Mouse (Mus musculus): ENCODE measurements around the gene Apip. TPM values are rescaled to one million over a fixed set of nuclear protein-coding genes. Genes with fewer than 3 reads are reported as not detected.

Apip gene
- total and polyA plus RNA-seq, 2 experiments from 2014 or later = 44.3 to 63.9 TPM

GRCm38 (mm10) chr2:103084451-103084850, 11.0 kb downstream of the Apip start:
- H3K9me3 ChIP-seq (replicated peaks; ENCODE audit: control insufficient read depth, low read length) = no peaks in the 10 kb centered on the region
- H3K9ac ChIP-seq (replicated peaks; ENCODE audit: low read depth, low read length) = no peak overlapping the region
- H3K4me1 ChIP-seq (ENCODE audit: control insufficient read depth, insufficient read depth) = no peaks in the 10 kb centered on the region
- 51% methylated on average over 5 of the region's 5 CpGs for WGBS
- H3K4me3 ChIP-seq (ENCODE audit: low read depth, low read length) = no peak overlapping the region
- ATAC-seq (ENCODE audit: insufficient read depth, low read depth) (no peak), DNase-seq (ENCODE audit: low spot score) (peak; percentile 39)
- peak; percentile 61 for TF ChIP-seq CTCF (IDR thresholded peaks at IDR 0.05; ENCODE audit: low read depth)
- no peak for TF ChIP-seq EP300 (IDR thresholded peaks at IDR 0.05; ENCODE audit: low read depth)
- H3K27ac ChIP-seq (ENCODE audit: low read depth) = no peak overlapping the region
- no peak overlapping the region for H3K4me2 ChIP-seq (ENCODE audit: low read depth, low read length)
- H3K27me3 ChIP-seq (ENCODE audit: control insufficient read depth, insufficient read depth, low read length) = no peaks in the 10 kb centered on the region
- peaks cover 29% of the 10 kb centered on the region for H3K36me3 ChIP-seq (replicated peaks; ENCODE audit: control insufficient read depth, insufficient read depth, low read length)

GRCm38 (mm10) chr2:103085633-103086032, 12.2 kb downstream of the Apip start:
- H3K4me1 ChIP-seq (ENCODE audit: control insufficient read depth, insufficient read depth) = no peaks in the 10 kb centered on the region
- no peak overlapping the region for H3K9ac ChIP-seq (replicated peaks; ENCODE audit: low read depth, low read length)
- H3K4me2 ChIP-seq (ENCODE audit: low read depth, low read length) = no peak overlapping the region
- no peak for ATAC-seq (ENCODE audit: insufficient read depth, low read depth)
- no peaks in the 10 kb centered on the region for H3K9me3 ChIP-seq (replicated peaks; ENCODE audit: control insufficient read depth, low read length)
- WGBS = 38% methylated on average over 10 of the region's 10 CpGs
- no peak for DNase-seq (ENCODE audit: low spot score)
- H3K4me3 ChIP-seq (ENCODE audit: low read depth, low read length) = no peak overlapping the region
- no peak overlapping the region for H3K27ac ChIP-seq (ENCODE audit: low read depth)
- peaks cover 31% of the 10 kb centered on the region for H3K36me3 ChIP-seq (replicated peaks; ENCODE audit: control insufficient read depth, insufficient read depth, low read length)
- TF ChIP-seq CTCF (IDR thresholded peaks at IDR 0.05; ENCODE audit: low read depth) (no peak), EP300 (IDR thresholded peaks at IDR 0.05; ENCODE audit: low read depth) (no peak)
- H3K27me3 ChIP-seq (ENCODE audit: control insufficient read depth, insufficient read depth, low read length) = no peaks in the 10 kb centered on the region

- no peak for ATAC-seq (ENCODE audit: insufficient read depth, low read depth)
These were observed 13.0 kb downstream of the Apip start for GRCm38 (mm10) chr2:103086432-103086831.

GRCm38 (mm10) chr2:103088099-103088498, 14.6 kb downstream of the Apip start:
- ATAC-seq (ENCODE audit: insufficient read depth, low read depth) = no peak
- H3K9ac ChIP-seq (replicated peaks; ENCODE audit: low read depth, low read length) = no peak overlapping the region
- WGBS = 95% methylated on average over 4 of the region's 4 CpGs
- no peak overlapping the region for H3K4me2 ChIP-seq (ENCODE audit: low read depth, low read length)
- H3K36me3 ChIP-seq (replicated peaks; ENCODE audit: control insufficient read depth, insufficient read depth, low read length) = peaks cover 33% of the 10 kb centered on the region
- DNase-seq (ENCODE audit: low spot score) = no peak
- H3K9me3 ChIP-seq (replicated peaks; ENCODE audit: control insufficient read depth, low read length) = no peaks in the 10 kb centered on the region
- H3K4me3 ChIP-seq (ENCODE audit: low read depth, low read length) = no peak overlapping the region
- H3K4me1 ChIP-seq (ENCODE audit: control insufficient read depth, insufficient read depth) = no peaks in the 10 kb centered on the region
- TF ChIP-seq CTCF (IDR thresholded peaks at IDR 0.05; ENCODE audit: low read depth) (no peak), EP300 (IDR thresholded peaks at IDR 0.05; ENCODE audit: low read depth) (no peak)
- no peaks in the 10 kb centered on the region for H3K27me3 ChIP-seq (ENCODE audit: control insufficient read depth, insufficient read depth, low read length)
- H3K27ac ChIP-seq (ENCODE audit: low read depth) = no peak overlapping the region

More at GRCm38 (mm10) chr2:103086432-103086831, 13.0 kb downstream of the Apip start:
- no peak overlapping the region for H3K9ac ChIP-seq (replicated peaks; ENCODE audit: low read depth, low read length)
- H3K27me3 ChIP-seq (ENCODE audit: control insufficient read depth, insufficient read depth, low read length) = no peaks in the 10 kb centered on the region
- no peak overlapping the region for H3K4me3 ChIP-seq (ENCODE audit: low read depth, low read length)
- no peak overlapping the region for H3K27ac ChIP-seq (ENCODE audit: low read depth)
- TF ChIP-seq EP300 (IDR thresholded peaks at IDR 0.05; ENCODE audit: low read depth) = no peak
- peak; percentile 72 for TF ChIP-seq CTCF (IDR thresholded peaks at IDR 0.05; ENCODE audit: low read depth)
- peak; percentile 46 for DNase-seq (ENCODE audit: low spot score)
- H3K4me2 ChIP-seq (ENCODE audit: low read depth, low read length) = no peak overlapping the region
- peaks cover 31% of the 10 kb centered on the region for H3K36me3 ChIP-seq (replicated peaks; ENCODE audit: control insufficient read depth, insufficient read depth, low read length)
- H3K4me1 ChIP-seq (ENCODE audit: control insufficient read depth, insufficient read depth) = no peaks in the 10 kb centered on the region
- no peaks in the 10 kb centered on the region for H3K9me3 ChIP-seq (replicated peaks; ENCODE audit: control insufficient read depth, low read length)
- WGBS = 5% methylated on average over 1 of the region's 1 CpGs

- Histone ChIP-seq H3K9me3 (replicated peaks; ENCODE audit: control insufficient read depth, low read length) (no peaks in the 10 kb centered on the region), H3K4me1 (ENCODE audit: control insufficient read depth, insufficient read depth) (no peaks in the 10 kb centered on the region), H3K36me3 (replicated peaks; ENCODE audit: control insufficient read depth, insufficient read depth, low read length) (peaks cover 46% of the 10 kb centered on the region), H3K27ac (ENCODE audit: low read depth) (no peak overlapping the region), H3K4me2 (ENCODE audit: low read depth, low read length) (no peak overlapping the region), H3K27me3 (ENCODE audit: control insufficient read depth, insufficient read depth, low read length) (no peaks in the 10 kb centered on the region), H3K9ac (replicated peaks; ENCODE audit: low read depth, low read length) (no peak overlapping the region), H3K4me3 (ENCODE audit: low read depth, low read length) (no peak overlapping the region)
- TF ChIP-seq CTCF (IDR thresholded peaks at IDR 0.05; ENCODE audit: low read depth) (no peak), EP300 (IDR thresholded peaks at IDR 0.05; ENCODE audit: low read depth) (no peak)
- ATAC-seq (ENCODE audit: insufficient read depth, low read depth) (no peak), DNase-seq (ENCODE audit: low spot score) (no peak)
- WGBS = 88% methylated on average over 6 of the region's 6 CpGs
These were observed 16.0 kb downstream of the Apip start for GRCm38 (mm10) chr2:103089521-103089920.

- ATAC-seq (ENCODE audit: insufficient read depth, low read depth) (no peak), DNase-seq (ENCODE audit: low spot score) (no peak)
- H3K4me1 ChIP-seq (ENCODE audit: control insufficient read depth, insufficient read depth) = no peaks in the 10 kb centered on the region
- no peak overlapping the region for H3K4me3 ChIP-seq (ENCODE audit: low read depth, low read length)
- H3K36me3 ChIP-seq (replicated peaks; ENCODE audit: control insufficient read depth, insufficient read depth, low read length) = no peaks in the 10 kb centered on the region
- H3K4me2 ChIP-seq (ENCODE audit: low read depth, low read length) = no peak overlapping the region
- H3K9me3 ChIP-seq (replicated peaks; ENCODE audit: control insufficient read depth, low read length) = no peaks in the 10 kb centered on the region
- no peak overlapping the region for H3K27ac ChIP-seq (ENCODE audit: low read depth)
- no peaks in the 10 kb centered on the region for H3K27me3 ChIP-seq (ENCODE audit: control insufficient read depth, insufficient read depth, low read length)
- 49% methylated on average over 5 of the region's 5 CpGs for WGBS
- H3K9ac ChIP-seq (replicated peaks; ENCODE audit: low read depth, low read length) = no peak overlapping the region
- TF ChIP-seq CTCF (IDR thresholded peaks at IDR 0.05; ENCODE audit: low read depth) = no peak
- no peak for TF ChIP-seq EP300 (IDR thresholded peaks at IDR 0.05; ENCODE audit: low read depth)
These were observed 29.1 kb downstream of the Apip start for GRCm38 (mm10) chr2:103102595-103102994.
